Comparison of ENCODE assay signal across 9 mouse cellular contexts in genomic region chr17:44654503-44654902, GRCm38 (mm10).
A peak's percentile ranks its signal among the peaks of the same experiment; 100 is the strongest.
DNase-seq lines count a peak whose midpoint lies in the region; ATAC-seq and TF ChIP-seq lines count a peak whose summit lies in the region.
"Had no signal": no experiment of that assay in that cellular context is flagged by ENCODE, and none has a peak within 500 bp of the region (broad histone marks: within the 10 kb centered on the region; RNA-seq: fewer than 3 reads in every experiment).

No protein-coding gene starts in this region.

- H3K9me3 ChIP-seq in liver, embryonic 13.5 days (replicated peaks), result no peaks in the 10 kb centered on the region
- H3K9me3 ChIP-seq in liver, embryonic 11.5 days (ENCODE audit: control insufficient read depth, low read length), result no peaks in the 10 kb centered on the region
- H3K9me3 ChIP-seq: liver, embryonic 15.5 days had no signal

- no peak for ATAC-seq in liver, embryonic 13.5 days (ENCODE audit: low read depth)
- ATAC-seq in liver, embryonic 11.5 days (replicated peaks; ENCODE audit: low FRiP score), result no peak
- peak; percentile 77 for ATAC-seq in megakaryocyte-erythroid progenitor cell, adult 5-6 weeks (replicated peaks; ENCODE audit: low FRiP score, low TSS enrichment, poor library complexity, severe bottlenecking)

- peak; percentile 9 for DNase-seq in liver, embryonic 13.5 days
- no peak for DNase-seq in liver, embryonic 11.5 days (ENCODE audit: low spot score)
- DNase-seq in cerebellum, adult 2 months, result peak; percentile 13 to 32
- no peak for DNase-seq in kidney, adult 8-10 months
- no peak for DNase-seq in layer of hippocampus, adult 9-10 months (ENCODE audit: low spot score)
- DNase-seq in gastrocnemius, postnatal 36 days, result no peak
- no peak for DNase-seq in urinary bladder, postnatal 25 days (ENCODE audit: low spot score)

- TF ChIP-seq CTCF in cerebellum, adult 2 months (IDR thresholded peaks at IDR 0.05; ENCODE audit: borderline replicate concordance, insufficient read depth, low read depth, low read length), result no peak

- no peak overlapping the region for H3K9ac ChIP-seq in liver, embryonic 13.5 days
- no peak overlapping the region for H3K9ac ChIP-seq in liver, embryonic 11.5 days (ENCODE audit: low read depth, low read length)
- H3K9ac ChIP-seq: liver, embryonic 15.5 days had no signal

- TF ChIP-seq POLR2A in cerebellum, adult 2 months (IDR thresholded peaks at IDR 0.05; ENCODE audit: borderline replicate concordance, insufficient read depth, low read length), result no peak

- H3K4me3 ChIP-seq in liver, embryonic 13.5 days (replicated peaks), result no peak overlapping the region
- no peak overlapping the region for H3K4me3 ChIP-seq in liver, embryonic 11.5 days (ENCODE audit: low read depth, low read length)
- H3K4me3 ChIP-seq in cerebellum, adult 2 months (replicated peaks; ENCODE audit: insufficient read depth, low read depth, low read length), result no peak overlapping the region
- H3K4me3 ChIP-seq: liver, embryonic 15.5 days had no signal

- no peak overlapping the region for H3K4me2 ChIP-seq in liver, embryonic 13.5 days
- no peak overlapping the region for H3K4me2 ChIP-seq in liver, embryonic 11.5 days
- H3K4me2 ChIP-seq: liver, embryonic 15.5 days had no signal

- no peaks in the 10 kb centered on the region for H3K4me1 ChIP-seq in liver, embryonic 13.5 days (replicated peaks)
- H3K4me1 ChIP-seq in liver, embryonic 11.5 days (replicated peaks; ENCODE audit: control insufficient read depth, insufficient read depth, low read length), result no peaks in the 10 kb centered on the region
- no peaks in the 10 kb centered on the region; the same call in 1 of the 2 replicates for H3K4me1 ChIP-seq in cerebellum, adult 2 months (ENCODE audit: control insufficient read depth, insufficient read depth, low read length)
- H3K4me1 ChIP-seq: liver, embryonic 15.5 days had no signal

- H3K27ac ChIP-seq in liver, embryonic 13.5 days, result no peak overlapping the region
- H3K27ac ChIP-seq in liver, embryonic 11.5 days (ENCODE audit: low read depth, low read length), result no peak overlapping the region
- no peak overlapping the region for H3K27ac ChIP-seq in cerebellum, adult 2 months (ENCODE audit: insufficient read depth, low read length)
- H3K27ac ChIP-seq: liver, embryonic 15.5 days had no signal

- 14% methylated on average over 4 of the region's 4 CpGs for WGBS in liver, embryonic 13.5 days (ENCODE audit: insufficient replicate concordance)
- whole genome bisulfite sequencing in liver, embryonic 11.5 days, result 43% methylated on average over 4 of the region's 4 CpGs
- WGBS in cerebellum, adult 2 months, result 22% methylated on average over 4 of the region's 4 CpGs

- no peaks in the 10 kb centered on the region for H3K27me3 ChIP-seq in liver, embryonic 13.5 days
- H3K27me3 ChIP-seq in liver, embryonic 11.5 days (replicated peaks; ENCODE audit: control insufficient read depth, insufficient read depth, low read length), result no peaks in the 10 kb centered on the region
- no peaks in the 10 kb centered on the region for H3K27me3 ChIP-seq in cerebellum, adult 2 months (ENCODE audit: control insufficient read depth, insufficient read depth, low read length)
- H3K27me3 ChIP-seq: liver, embryonic 15.5 days had no signal

- intact Hi-C loops in gastrocnemius, postnatal 36 days (cut with DNase I), result no loop called here

- no peaks in the 10 kb centered on the region for H3K36me3 ChIP-seq in liver, embryonic 13.5 days
- no peaks in the 10 kb centered on the region for H3K36me3 ChIP-seq in liver, embryonic 11.5 days (ENCODE audit: control insufficient read depth, insufficient read depth, low read length)
- H3K36me3 ChIP-seq: liver, embryonic 15.5 days had no signal

Comparison
In these comparisons a context has a peak if more than half of its experiments do, and no peak if none do; other contexts are left out.
1. DNase-seq: peak in liver, embryonic 13.5 days (single experiment) and cerebellum, adult 2 months (2 of 2); none in liver, embryonic 11.5 days (single experiment), kidney, adult 8-10 months (0 of 2), layer of hippocampus, adult 9-10 months (single experiment), gastrocnemius, postnatal 36 days (0 of 2) and urinary bladder, postnatal 25 days (single experiment).